Mouse (Mus musculus): Measurements from ENCODE around the gene Gpnmb. TPM values are rescaled to one million over a fixed set of nuclear protein-coding genes. Genes with fewer than 3 reads are reported as not detected.

Gpnmb gene
- 0.23 and 0.33 TPM in 2 replicates for polyA plus RNA-seq (2016; fragmentation: Nextera tagmentation; extraction: Ambion mirVana)

- Histone ChIP-seq H3K36me3 (no peaks in the 10 kb centered on the region), H3K9me3 (replicated peaks) (no peaks in the 10 kb centered on the region), H3K27me3 (ENCODE audit: low read depth, poor library complexity, severe bottlenecking) (peaks cover 17% of the 10 kb centered on the region), H3K27ac (no peak within 1 kb of the TSS), H3K4me3 (peak within 1 kb of the TSS; percentile 34), H3K4me1 (peaks cover 11% of the 10 kb centered on the region)
- DNase-seq (ENCODE audit: low spot score): peak; percentile 38
- WGBS: 42% methylated on average over 28 of the region's 28 CpGs
Observed at GRCm38 (mm10) chr6:49036275-49037267, at the start of gene Gpnmb. TSS of gene Gpnmb (plus strand) at chr6:49036546.

GRCm38 (mm10) chr6:48989971-48990370 is 46.4 kb upstream of the Gpnmb start:
- DNase-seq (ENCODE audit: low spot score): no peak
- Histone ChIP-seq H3K27me3 (ENCODE audit: low read depth, poor library complexity, severe bottlenecking) (no peaks in the 10 kb centered on the region), H3K4me3 (no peak overlapping the region), H3K36me3 (no peaks in the 10 kb centered on the region), H3K9me3 (replicated peaks) (no peaks in the 10 kb centered on the region), H3K27ac (no peak overlapping the region), H3K4me1 (no peaks in the 10 kb centered on the region)
- 93% methylated on average over 5 of the region's 5 CpGs for WGBS

- Histone ChIP-seq H3K27me3 (ENCODE audit: low read depth, poor library complexity, severe bottlenecking) (no peaks in the 10 kb centered on the region), H3K27ac (no peak overlapping the region), H3K4me1 (no peaks in the 10 kb centered on the region), H3K9me3 (replicated peaks) (no peaks in the 10 kb centered on the region), H3K4me3 (no peak overlapping the region), H3K36me3 (no peaks in the 10 kb centered on the region)
- WGBS: 86% methylated on average over 4 of the region's 4 CpGs
- DNase-seq (ENCODE audit: low spot score): no peak
Observed at GRCm38 (mm10) chr6:48991991-48992390, 44.4 kb upstream of the Gpnmb start.

- no peak for DNase-seq (ENCODE audit: low spot score)
- Histone ChIP-seq H3K4me1 (0 out of 2 replicates have a peak, but pooled peaks cover 3% of the 10 kb centered on the region), H3K27me3 (ENCODE audit: low read depth, poor library complexity, severe bottlenecking) (no peaks in the 10 kb centered on the region), H3K9me3 (replicated peaks) (no peaks in the 10 kb centered on the region), H3K27ac (no peak overlapping the region), H3K4me3 (no peak overlapping the region), H3K36me3 (no peaks in the 10 kb centered on the region)
- 55% methylated on average over 6 of the region's 6 CpGs for WGBS
Observed at GRCm38 (mm10) chr6:48998186-48998585, 38.2 kb upstream of the Gpnmb start.

- no peaks in the 10 kb centered on the region for H3K27me3 ChIP-seq (ENCODE audit: low read depth, poor library complexity, severe bottlenecking)
- H3K4me1 ChIP-seq: 0 out of 2 replicates have a peak, but pooled peaks cover 3% of the 10 kb centered on the region
- no peak for DNase-seq (ENCODE audit: low spot score)
- WGBS: 94% methylated on average over 4 of the region's 4 CpGs
- H3K4me3 ChIP-seq: no peak overlapping the region
- H3K27ac ChIP-seq: no peak overlapping the region
- H3K9me3 ChIP-seq (replicated peaks): no peaks in the 10 kb centered on the region
- no peaks in the 10 kb centered on the region for H3K36me3 ChIP-seq
Observed at GRCm38 (mm10) chr6:48998796-48999195, 37.5 kb upstream of the Gpnmb start.

- Histone ChIP-seq H3K27ac (no peak overlapping the region), H3K4me1 (peaks cover 3% of the 10 kb centered on the region), H3K27me3 (ENCODE audit: low read depth, poor library complexity, severe bottlenecking) (no peaks in the 10 kb centered on the region), H3K9me3 (replicated peaks) (no peaks in the 10 kb centered on the region), H3K36me3 (no peaks in the 10 kb centered on the region), H3K4me3 (no peak overlapping the region)
- WGBS: 48% methylated on average over 4 of the region's 4 CpGs
- no peak for DNase-seq (ENCODE audit: low spot score)
Observed at GRCm38 (mm10) chr6:49003381-49003780, 33.0 kb upstream of the Gpnmb start.

- Histone ChIP-seq H3K9me3 (replicated peaks) (no peaks in the 10 kb centered on the region), H3K36me3 (no peaks in the 10 kb centered on the region), H3K27ac (no peak overlapping the region), H3K4me3 (peak overlapping the region; percentile 41), H3K27me3 (ENCODE audit: low read depth, poor library complexity, severe bottlenecking) (no peaks in the 10 kb centered on the region), H3K4me1 (peaks cover 12% of the 10 kb centered on the region)
- DNase-seq (ENCODE audit: low spot score): peak; percentile 81
- WGBS: under 1% methylated on average over 9 of the region's 9 CpGs
Observed at GRCm38 (mm10) chr6:49007981-49008380, 28.4 kb upstream of the Gpnmb start.

GRCm38 (mm10) chr6:49008420-49009160 is 27.8 kb upstream of the Gpnmb start:
- peaks cover 12% of the 10 kb centered on the region for H3K4me1 ChIP-seq
- WGBS: 19% methylated on average over 13 of the region's 13 CpGs
- H3K4me3 ChIP-seq: peak overlapping the region; percentile 41
- H3K27me3 ChIP-seq (ENCODE audit: low read depth, poor library complexity, severe bottlenecking): no peaks in the 10 kb centered on the region
- H3K36me3 ChIP-seq: no peaks in the 10 kb centered on the region
- no peak for DNase-seq (ENCODE audit: low spot score)
- H3K9me3 ChIP-seq (replicated peaks): no peaks in the 10 kb centered on the region
- 0 out of 2 replicates have a peak overlapping the region, but pooled peaks have one; percentile 10 for H3K27ac ChIP-seq

GRCm38 (mm10) chr6:49009161-49009555 is 27.2 kb upstream of the Gpnmb start:
- WGBS: 20% methylated on average over 7 of the region's 7 CpGs
- H3K36me3 ChIP-seq: no peaks in the 10 kb centered on the region
- H3K4me1 ChIP-seq: peaks cover 12% of the 10 kb centered on the region
- H3K9me3 ChIP-seq (replicated peaks): no peaks in the 10 kb centered on the region
- H3K27ac ChIP-seq: 0 out of 2 replicates have a peak overlapping the region, but pooled peaks have one; percentile 10
- DNase-seq (ENCODE audit: low spot score): no peak
- H3K27me3 ChIP-seq (ENCODE audit: low read depth, poor library complexity, severe bottlenecking): no peaks in the 10 kb centered on the region
- peak overlapping the region; percentile 41 for H3K4me3 ChIP-seq

- Histone ChIP-seq H3K9me3 (replicated peaks) (no peaks in the 10 kb centered on the region), H3K4me3 (no peak overlapping the region), H3K27me3 (ENCODE audit: low read depth, poor library complexity, severe bottlenecking) (no peaks in the 10 kb centered on the region), H3K27ac (no peak overlapping the region), H3K36me3 (no peaks in the 10 kb centered on the region), H3K4me1 (peaks cover 12% of the 10 kb centered on the region)
- WGBS: 93% methylated on average over 1 of the region's 1 CpGs
- no peak for DNase-seq (ENCODE audit: low spot score)
Observed at GRCm38 (mm10) chr6:49009665-49010064, 26.7 kb upstream of the Gpnmb start.

GRCm38 (mm10) chr6:49011191-49011590 is 25.2 kb upstream of the Gpnmb start:
- WGBS: 87% methylated on average over 5 of the region's 5 CpGs
- no peak for DNase-seq (ENCODE audit: low spot score)
- no peak overlapping the region for H3K4me3 ChIP-seq
- no peak overlapping the region for H3K27ac ChIP-seq
- no peaks in the 10 kb centered on the region for H3K27me3 ChIP-seq (ENCODE audit: low read depth, poor library complexity, severe bottlenecking)
- no peaks in the 10 kb centered on the region for H3K9me3 ChIP-seq (replicated peaks)
- H3K4me1 ChIP-seq: peaks cover 12% of the 10 kb centered on the region
- H3K36me3 ChIP-seq: no peaks in the 10 kb centered on the region

GRCm38 (mm10) chr6:49013023-49013422 is 23.3 kb upstream of the Gpnmb start:
- 81% methylated on average over 4 of the region's 4 CpGs for WGBS
- H3K36me3 ChIP-seq: no peaks in the 10 kb centered on the region
- no peak for DNase-seq (ENCODE audit: low spot score)
- H3K27ac ChIP-seq: no peak overlapping the region
- no peaks in the 10 kb centered on the region for H3K27me3 ChIP-seq (ENCODE audit: low read depth, poor library complexity, severe bottlenecking)
- H3K4me1 ChIP-seq: peaks cover 12% of the 10 kb centered on the region
- H3K9me3 ChIP-seq (replicated peaks): no peaks in the 10 kb centered on the region
- H3K4me3 ChIP-seq: no peak overlapping the region

- Histone ChIP-seq H3K4me3 (no peak overlapping the region), H3K27ac (no peak overlapping the region), H3K4me1 (peaks cover 8% of the 10 kb centered on the region), H3K27me3 (ENCODE audit: low read depth, poor library complexity, severe bottlenecking) (no peaks in the 10 kb centered on the region), H3K36me3 (no peaks in the 10 kb centered on the region), H3K9me3 (replicated peaks) (no peaks in the 10 kb centered on the region)
- DNase-seq (ENCODE audit: low spot score): no peak
- 89% methylated on average over 3 of the region's 3 CpGs for WGBS
Observed at GRCm38 (mm10) chr6:49013458-49013857, 22.9 kb upstream of the Gpnmb start.
